Mouse (Mus musculus): ENCODE measurements around the gene Lsg1.
A peak's percentile ranks its signal among the peaks of the same experiment; 100 is the strongest.

Gene Lsg1

DNA sequence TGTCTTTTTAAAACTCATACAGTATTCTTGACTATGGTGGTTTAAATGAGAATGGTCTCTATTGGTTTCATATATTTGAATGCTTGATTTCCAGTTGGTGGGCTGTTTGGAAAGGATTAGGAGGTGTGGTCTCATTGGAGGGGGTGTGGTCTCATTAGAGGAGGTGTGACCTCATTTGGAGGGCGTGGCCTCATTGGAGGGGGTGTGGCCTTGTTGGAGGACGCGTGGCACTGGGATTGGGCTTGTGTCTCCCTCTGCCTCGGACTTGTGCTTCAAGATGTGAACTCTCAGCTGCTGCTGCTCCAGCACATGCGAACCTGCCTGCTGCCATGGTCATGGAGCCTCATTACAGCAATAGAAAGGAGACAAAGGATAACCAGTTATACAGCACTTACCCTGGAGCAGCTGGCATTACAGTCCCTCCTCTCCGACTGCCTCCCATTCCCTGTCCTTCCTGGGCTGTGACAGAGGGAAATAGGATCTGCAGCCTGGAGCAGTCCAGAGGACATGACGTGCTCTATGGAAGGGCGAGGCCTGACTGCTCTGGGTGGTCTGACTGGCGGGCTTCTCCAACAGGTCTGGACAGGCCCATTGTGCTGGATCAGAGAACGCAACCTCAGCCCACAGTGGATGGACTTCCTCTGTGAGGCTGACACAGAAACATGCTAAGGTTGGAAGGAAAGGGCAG, 65.0 kb downstream of the Lsg1 start:
- no peak for ATAC-seq (ENCODE audit: insufficient number of reproducible peaks, low FRiP score, low TSS enrichment)

- no peak for ATAC-seq (ENCODE audit: insufficient number of reproducible peaks, low FRiP score, low TSS enrichment)
Observed at GRCm38 (mm10) chr16:30521147-30521546, 66.2 kb downstream of the Lsg1 start.

DNA sequence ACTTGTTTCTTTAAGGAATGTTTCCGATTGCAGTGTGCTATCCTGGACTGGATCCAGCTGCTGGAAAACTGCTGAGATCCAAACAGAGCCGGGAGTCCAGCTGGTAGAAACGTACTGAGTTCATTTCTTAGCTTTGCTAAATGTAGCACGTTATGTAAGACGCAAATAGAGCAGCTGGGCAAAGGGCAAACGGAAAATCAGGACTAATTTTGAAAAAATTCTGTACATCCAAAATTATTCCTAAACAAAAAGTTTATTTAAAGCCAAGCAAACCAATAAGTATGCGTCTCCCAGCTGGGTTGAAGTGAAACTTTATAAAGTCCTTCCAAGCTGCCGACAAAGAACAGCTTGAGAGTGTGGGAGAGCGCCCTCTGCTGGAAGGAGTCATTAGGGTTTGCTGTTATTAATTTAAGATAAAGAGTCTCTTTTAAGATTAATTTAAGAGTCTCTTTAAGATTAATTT, 67.0 kb downstream of the Lsg1 start:
- ATAC-seq (ENCODE audit: insufficient number of reproducible peaks, low FRiP score, low TSS enrichment), result no peak

DNA sequence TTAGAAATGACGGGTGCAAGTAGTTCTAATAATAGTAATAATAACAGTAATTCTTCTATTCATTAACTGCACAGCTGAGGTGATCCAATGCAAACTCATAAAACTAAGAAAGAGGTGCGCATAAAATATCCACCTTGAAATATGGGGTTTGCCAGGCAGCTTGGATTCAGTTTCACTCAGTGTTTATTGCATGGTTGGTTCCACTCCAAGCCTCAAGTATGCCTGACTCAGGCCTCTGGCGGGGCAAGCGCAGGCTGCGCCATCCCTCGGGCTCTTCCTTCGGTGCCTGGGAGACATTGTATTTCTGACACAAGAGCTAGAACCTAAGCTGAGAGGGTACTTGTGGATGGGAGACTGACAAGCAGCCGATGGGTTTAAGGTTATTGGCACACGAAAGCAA, 68.8 kb downstream of the Lsg1 start:
- ATAC-seq (ENCODE audit: insufficient number of reproducible peaks, low FRiP score, low TSS enrichment), result no peak

- ATAC-seq (ENCODE audit: insufficient number of reproducible peaks, low FRiP score, low TSS enrichment), result no peak
Observed at GRCm38 (mm10) chr16:30517666-30518283, 69.6 kb downstream of the Lsg1 start.

- ATAC-seq (ENCODE audit: insufficient number of reproducible peaks, low FRiP score, low TSS enrichment), result no peak
Observed at GRCm38 (mm10) chr16:30516993-30517392, 70.4 kb downstream of the Lsg1 start.

DNA sequence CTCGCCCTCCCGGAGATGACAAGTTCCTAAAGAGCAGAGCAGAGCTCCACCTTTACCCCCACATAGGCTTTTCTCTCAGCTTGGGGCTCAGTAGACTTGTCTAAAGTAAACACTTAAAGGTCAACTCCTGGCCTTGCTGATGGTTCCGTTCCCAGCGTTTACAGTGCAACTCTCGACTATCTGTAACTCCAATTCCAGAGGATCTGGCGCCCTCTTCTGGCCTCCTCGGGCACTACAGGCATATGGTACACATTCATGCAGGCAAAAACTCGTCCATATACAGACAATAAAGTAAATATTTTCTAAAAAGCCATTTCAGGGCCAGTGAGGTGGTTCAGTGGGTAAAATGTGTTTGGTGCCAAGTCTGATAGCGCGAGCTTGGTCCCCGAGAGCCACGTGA, 72.0 kb downstream of the Lsg1 start:
- no peak for ATAC-seq (ENCODE audit: insufficient number of reproducible peaks, low FRiP score, low TSS enrichment)

GRCm38 (mm10) chr16:30513050-30514024, 74.1 kb downstream of the Lsg1 start:
- ATAC-seq (ENCODE audit: insufficient number of reproducible peaks, low FRiP score, low TSS enrichment), result no peak

DNA sequence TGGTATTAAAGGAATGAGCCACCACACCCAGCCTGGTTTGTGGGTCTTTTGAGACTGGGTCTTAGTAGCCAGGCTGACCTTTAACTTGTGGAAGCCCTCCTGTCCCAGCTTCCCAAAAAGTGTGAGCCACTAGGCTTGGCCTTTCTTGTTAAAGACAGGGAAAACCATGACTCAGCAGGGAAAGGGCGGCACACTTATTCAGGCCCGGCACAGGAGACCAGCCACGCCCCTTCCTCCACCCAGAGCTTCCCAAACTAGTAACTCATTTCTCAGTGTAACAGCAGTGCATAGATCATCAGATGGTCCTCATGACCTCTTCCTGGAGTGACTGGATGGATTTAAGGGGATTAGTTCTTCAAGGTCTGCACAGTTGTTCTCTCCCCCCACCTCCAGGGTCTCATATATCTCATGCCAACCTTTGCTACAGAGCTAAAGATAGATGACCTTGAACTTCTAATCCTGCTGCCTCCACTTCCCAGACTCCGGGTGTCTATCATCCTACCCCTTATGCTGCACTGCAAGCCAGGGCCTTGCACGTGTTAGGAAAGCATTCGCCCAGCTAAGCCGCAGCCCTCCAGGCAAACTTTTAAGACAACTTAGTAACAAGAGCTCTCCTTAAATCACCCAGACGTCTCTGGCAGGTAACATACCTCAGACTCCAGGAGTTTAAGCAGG, 74.9 kb downstream of the Lsg1 start:
- ATAC-seq (ENCODE audit: insufficient number of reproducible peaks, low FRiP score, low TSS enrichment), result no peak

- ATAC-seq (ENCODE audit: insufficient number of reproducible peaks, low FRiP score, low TSS enrichment), result no peak
Observed at GRCm38 (mm10) chr16:30511563-30512340, 75.6 kb downstream of the Lsg1 start.

DNA sequence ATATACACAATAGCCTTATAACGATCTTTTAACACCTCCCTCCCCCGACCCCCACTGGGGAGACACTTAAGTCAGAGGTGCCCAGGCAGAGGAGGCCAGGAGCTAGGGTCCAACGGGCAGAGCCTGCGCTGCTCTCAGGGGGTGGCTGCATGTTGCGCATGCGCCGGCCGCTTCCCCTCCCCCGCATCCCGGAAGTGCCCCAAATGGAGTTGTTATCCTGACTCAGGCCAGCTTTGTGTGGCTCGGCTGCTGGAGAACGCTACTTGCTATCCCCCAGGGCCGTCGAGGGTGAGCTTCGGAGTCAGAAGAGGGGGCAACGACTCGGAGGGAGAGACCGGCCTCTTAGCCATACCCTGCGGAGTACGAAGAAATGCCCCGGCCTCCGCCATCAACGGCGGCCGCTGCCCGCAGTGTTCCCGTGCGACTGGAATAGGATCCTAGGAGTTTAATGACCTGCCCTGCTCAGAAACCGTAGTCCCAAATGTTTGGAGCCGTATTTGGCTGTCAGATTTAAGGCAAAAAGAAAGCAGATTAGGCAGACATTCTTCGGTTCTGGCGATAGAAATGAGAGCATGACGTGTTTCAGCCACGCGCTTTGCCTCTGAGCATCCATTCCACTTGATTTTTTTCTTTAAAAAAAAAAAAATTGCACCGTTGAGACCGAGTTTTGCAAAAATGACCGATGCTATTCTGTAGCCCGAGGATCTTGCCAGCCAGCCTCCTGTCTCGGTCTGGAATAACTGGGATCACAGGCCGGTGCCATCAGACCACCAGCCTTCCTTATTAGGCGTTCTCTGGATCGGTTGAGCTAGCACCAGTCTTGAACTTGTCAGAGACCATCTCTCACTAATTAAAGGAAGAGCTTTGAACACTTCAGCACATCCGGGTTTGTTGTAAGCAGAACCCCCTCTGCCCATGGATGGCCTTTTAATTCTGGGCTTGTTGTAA, 76.6 kb downstream of the Lsg1 start:
- ATAC-seq (ENCODE audit: insufficient number of reproducible peaks, low FRiP score, low TSS enrichment), result peak; percentile 87
